Mouse (Mus musculus): ENCODE results near the gene Mdm2.
"Not testable (repeated sequence)": the region's sequence is repeated elsewhere in the genome, so short reads cannot be mapped to it uniquely, and the experiment has no call there.

GRCm38 (mm10) chr10:117735396-117735795 lies 24.8 kb upstream of the Mdm2 start:
- TF ChIP-seq CTCF (IDR thresholded peaks at IDR 0.05; ENCODE audit: extremely low read depth, insufficient read depth, insufficient read length, insufficient replicate concordance); POLR2A (IDR thresholded peaks at IDR 0.05; ENCODE audit: low read depth, low read length): not testable (repeated sequence)
